Mouse (Mus musculus): ENCODE measurements around the gene Nol9.

- TF ChIP-seq CTCF (IDR thresholded peaks at IDR 0.05 in 2 of 3, conservative IDR thresholded peaks at IDR 0.05 in 1 of 3; ENCODE audit: control insufficient read depth in 1 of 3, insufficient read depth in 1 of 3, low read depth in 2 of 3, low read length in 3 of 3, poor library complexity in 1 of 3, severe bottlenecking in 1 of 3) = no peak
- no peak for TF ChIP-seq POLR2A (IDR thresholded peaks at IDR 0.05; ENCODE audit: control insufficient read depth in 1 of 2, insufficient read depth in 1 of 2, low read depth in 1 of 2, low read length in 2 of 2, poor library complexity in 1 of 2)
- no peak for TF ChIP-seq MAX (IDR thresholded peaks at IDR 0.05; ENCODE audit: low read length)
- TF ChIP-seq ZMIZ1 (IDR thresholded peaks at IDR 0.05; ENCODE audit: low read depth, low read length) = no peak
- no peak for TF ChIP-seq USF2 (IDR thresholded peaks at IDR 0.05; ENCODE audit: borderline replicate concordance in 1 of 2, insufficient read depth in 1 of 2, low read depth in 1 of 2, low read length in 2 of 2)
- no peak for TF ChIP-seq USF1 (IDR thresholded peaks at IDR 0.05; ENCODE audit: low read depth, low read length)
- TF ChIP-seq HCFC1 (IDR thresholded peaks at IDR 0.05; ENCODE audit: low read depth, low read length) = no peak
These were observed 49.5 kb downstream of the Nol9 start for GRCm38 (mm10) chr4:152088556-152089120.

Data from MEL (cell line).